Mouse (Mus musculus): ENCODE measurements around the gene Gatc. TPM values are rescaled to one million over a fixed set of nuclear protein-coding genes. Genes with fewer than 3 reads are reported as not detected.
A peak's percentile ranks its signal among the peaks of the same experiment; 100 is the strongest.
"Not testable (repeated sequence)": the region's sequence is repeated elsewhere in the genome, so short reads cannot be mapped to it uniquely, and the experiment has no call there.

Gene Gatc
- 22.8 and 25.8 TPM in 2 replicates for polyA plus RNA-seq (2016; fragmentation: Nextera tagmentation; extraction: Ambion mirVana)

DNA sequence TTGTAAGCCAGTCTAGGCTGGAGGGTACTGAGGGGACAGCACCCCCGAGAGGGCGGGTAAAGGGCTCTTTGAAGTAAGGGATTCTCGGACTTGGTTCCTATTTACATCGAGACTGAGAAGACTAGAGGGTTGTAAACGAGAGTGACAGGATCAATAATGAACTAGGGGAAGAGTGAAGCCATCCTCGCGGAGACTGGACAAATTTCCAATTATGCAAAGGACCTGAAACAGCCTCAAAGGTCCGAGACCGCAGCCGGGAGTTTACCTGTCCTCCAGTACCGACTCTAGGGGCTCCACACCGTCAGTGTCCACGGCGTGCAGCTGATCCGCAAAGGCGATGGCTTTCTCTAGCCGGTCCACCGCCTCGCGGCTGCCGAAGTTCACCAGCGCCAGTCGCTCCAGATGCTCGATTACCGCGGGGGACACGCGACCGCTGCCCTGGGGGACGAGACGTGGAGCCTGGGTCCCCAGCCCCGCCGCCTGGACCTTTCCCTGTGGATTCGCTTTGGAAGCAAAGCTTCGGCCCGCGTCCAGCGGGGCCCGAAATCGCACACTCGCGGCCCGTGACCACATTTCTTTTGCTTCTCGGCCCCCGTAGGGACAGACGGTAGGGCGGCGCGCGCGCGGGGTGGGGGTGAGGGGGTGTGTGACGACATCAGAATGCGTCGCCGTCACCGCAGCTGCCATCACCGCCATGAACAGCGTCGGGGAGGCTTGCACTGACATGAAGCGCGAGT lies at the start of gene Gatc, which contains the start of gene Triap1:
Gatc (minus strand) TSS at position 602 of the 737 bp plus-strand sequence.
Triap1 (plus strand) TSS at position 649 of the 737 bp plus-strand sequence.
- DNase-seq (ENCODE audit: low spot score), result peak; percentile 94
- peak within 1 kb of the TSS; percentile 87 for H3K4me3 ChIP-seq
- H3K9me3 ChIP-seq, result no peaks in the 10 kb centered on the region
- peak within 1 kb of the TSS; percentile 95 for H3K27ac ChIP-seq
- WGBS, result under 1% methylated on average over 62 of the region's 62 CpGs
- peaks cover 50% of the 10 kb centered on the region for H3K36me3 ChIP-seq
- H3K4me1 ChIP-seq, result peaks cover 16% of the 10 kb centered on the region
- no peaks in the 10 kb centered on the region for H3K27me3 ChIP-seq (ENCODE audit: insufficient read depth, poor library complexity, severe bottlenecking)

DNA sequence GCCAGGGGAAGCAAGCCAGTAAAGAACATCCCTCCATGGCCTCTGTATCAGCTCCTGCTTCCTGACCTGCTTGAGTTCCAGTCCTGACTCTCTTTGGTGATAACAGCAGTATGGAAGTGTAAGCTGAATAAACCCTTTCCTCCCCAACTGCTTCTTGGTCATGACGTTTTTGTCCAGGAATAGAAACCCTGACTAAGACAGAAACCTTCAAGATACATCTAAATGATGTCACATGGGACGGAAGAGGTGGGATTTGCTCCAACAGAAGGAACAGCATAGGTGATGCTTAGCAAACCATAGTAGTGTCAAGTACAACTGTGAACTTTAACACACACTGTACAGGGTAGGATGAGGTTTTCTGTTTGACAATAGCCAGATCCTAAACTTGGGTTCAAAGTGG lies 37.9 kb upstream of the Gatc start:
- 50% methylated on average over 2 of the region's 2 CpGs for WGBS

DNA sequence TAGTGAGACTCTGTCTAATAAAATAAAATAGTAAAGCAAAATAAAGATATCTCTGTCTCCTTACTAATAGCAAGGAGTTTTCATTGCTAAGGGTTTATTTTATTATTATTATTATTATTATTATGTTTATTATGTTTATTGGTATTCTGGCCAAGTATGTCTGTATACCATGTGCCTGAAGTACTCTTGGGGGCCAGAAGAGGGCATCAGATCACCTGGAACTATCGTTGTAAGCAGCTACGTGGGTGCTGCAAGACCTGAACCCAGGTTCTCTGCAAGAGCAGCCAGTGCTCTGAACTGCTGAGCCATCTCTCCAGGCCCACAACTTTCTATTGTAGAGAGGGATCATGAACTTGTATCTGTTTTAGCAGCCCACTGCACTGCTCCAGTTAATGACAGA lies 34.5 kb upstream of the Gatc start:
- H3K9me3 ChIP-seq, result no peaks in the 10 kb centered on the region

More for the DNA sequence above, 37.9 kb upstream of the Gatc start:
- H3K4me3 ChIP-seq; H3K4me1 ChIP-seq; H3K9me3 ChIP-seq; H3K27ac ChIP-seq; H3K27me3 ChIP-seq (ENCODE audit: insufficient read depth, poor library complexity, severe bottlenecking); DNase-seq (ENCODE audit: low spot score); H3K36me3 ChIP-seq: not testable (repeated sequence)

DNA sequence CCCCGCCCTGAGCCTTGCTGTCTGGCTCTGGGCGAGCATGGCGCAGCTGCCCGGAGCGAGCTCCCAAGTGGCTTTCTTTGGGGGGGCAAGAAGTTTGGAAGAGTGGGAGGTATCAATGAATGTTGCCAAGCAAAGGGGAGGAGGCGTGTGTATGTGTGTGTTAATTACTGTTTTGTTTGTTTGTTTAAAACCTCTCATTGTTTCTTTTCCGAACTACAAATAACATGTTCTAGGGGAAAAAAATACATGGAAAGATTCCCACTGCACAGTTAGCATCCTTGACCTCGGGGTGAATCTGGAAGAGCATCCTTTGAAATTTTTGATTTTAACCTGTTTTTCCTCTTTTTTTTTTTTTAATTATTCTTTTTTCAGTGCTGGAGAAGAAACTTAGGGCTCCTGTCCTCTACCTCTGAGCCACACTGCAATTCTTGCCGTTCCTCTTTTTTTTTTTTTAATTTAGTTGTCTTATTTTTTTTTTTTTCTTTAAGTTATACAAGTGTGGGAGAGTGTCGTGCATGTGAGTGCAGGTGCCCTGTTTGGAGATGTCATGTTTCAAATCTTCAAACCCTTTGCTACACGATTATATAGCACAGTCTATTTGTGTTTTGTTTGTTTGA lies 33.3 kb upstream of the Gatc start:
- WGBS, result 22% methylated on average over 11 of the region's 11 CpGs
- peak overlapping the region; percentile 81 for H3K27ac ChIP-seq

More for the DNA sequence above, 34.5 kb upstream of the Gatc start:
- H3K36me3 ChIP-seq, result no peaks in the 10 kb centered on the region
- peaks cover 11% of the 10 kb centered on the region; the same call in 1 of the 2 replicates for H3K27me3 ChIP-seq (ENCODE audit: insufficient read depth, poor library complexity, severe bottlenecking)
- WGBS, result 68% methylated on average over 2 of the region's 2 CpGs
- H3K4me3 ChIP-seq, result no peak overlapping the region
- no peak overlapping the region for H3K27ac ChIP-seq
- peaks cover 7% of the 10 kb centered on the region for H3K4me1 ChIP-seq
- DNase-seq (ENCODE audit: low spot score), result no peak

DNA sequence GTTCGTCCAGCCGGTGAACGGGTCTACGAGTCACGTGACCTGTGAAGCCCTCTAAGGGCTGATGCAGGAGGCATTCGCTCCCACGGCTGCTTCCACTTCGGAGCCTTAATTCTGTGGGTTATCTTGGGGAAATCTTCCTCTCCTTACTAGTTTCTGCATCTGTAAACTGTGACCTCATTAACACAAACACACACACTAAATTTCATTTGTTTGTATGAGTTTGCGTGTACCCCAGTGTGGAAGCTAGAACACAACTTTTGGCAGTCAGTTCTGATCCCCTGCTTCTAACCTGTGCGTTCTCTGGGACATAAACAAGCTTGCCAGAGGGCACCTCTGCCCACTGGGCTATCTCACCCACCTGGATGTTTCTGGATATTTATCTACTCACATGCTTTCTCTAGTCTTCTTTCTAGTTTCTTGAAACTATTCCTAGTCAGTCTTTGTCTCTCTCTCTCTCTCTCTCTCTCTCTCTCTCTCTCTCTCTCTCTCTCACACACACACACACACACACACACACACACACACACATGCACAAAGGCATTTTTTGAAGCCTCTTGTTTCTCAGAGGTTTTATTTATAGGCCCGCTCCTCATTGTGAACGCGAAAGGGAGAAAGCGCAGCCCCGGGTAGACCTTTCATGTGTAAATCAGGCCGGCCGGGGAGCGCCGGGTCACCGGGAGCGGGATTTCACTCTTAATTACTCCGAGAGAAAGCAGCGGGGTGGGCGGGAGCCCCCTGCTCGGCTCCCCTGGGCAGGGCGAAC lies 32.6 kb upstream of the Gatc start:
- Histone ChIP-seq H3K27ac (peak overlapping the region; percentile 81), H3K4me1 (peaks cover 7% of the 10 kb centered on the region), H3K9me3 (no peaks in the 10 kb centered on the region), H3K36me3 (no peaks in the 10 kb centered on the region), H3K27me3 (ENCODE audit: insufficient read depth, poor library complexity, severe bottlenecking) (peaks cover 11% of the 10 kb centered on the region; the same call in 1 of the 2 replicates), H3K4me3 (peak overlapping the region; percentile 58)
- DNase-seq (ENCODE audit: low spot score), result no peak
- 18% methylated on average over 26 of the region's 26 CpGs for WGBS

More for the DNA sequence above, 33.3 kb upstream of the Gatc start:
- H3K4me1 ChIP-seq, result peaks cover 7% of the 10 kb centered on the region
- DNase-seq (ENCODE audit: low spot score), result no peak
- peaks cover 11% of the 10 kb centered on the region; the same call in 1 of the 2 replicates for H3K27me3 ChIP-seq (ENCODE audit: insufficient read depth, poor library complexity, severe bottlenecking)
- H3K36me3 ChIP-seq, result no peaks in the 10 kb centered on the region
- H3K9me3 ChIP-seq, result no peaks in the 10 kb centered on the region
- peak overlapping the region; percentile 58 for H3K4me3 ChIP-seq

DNA sequence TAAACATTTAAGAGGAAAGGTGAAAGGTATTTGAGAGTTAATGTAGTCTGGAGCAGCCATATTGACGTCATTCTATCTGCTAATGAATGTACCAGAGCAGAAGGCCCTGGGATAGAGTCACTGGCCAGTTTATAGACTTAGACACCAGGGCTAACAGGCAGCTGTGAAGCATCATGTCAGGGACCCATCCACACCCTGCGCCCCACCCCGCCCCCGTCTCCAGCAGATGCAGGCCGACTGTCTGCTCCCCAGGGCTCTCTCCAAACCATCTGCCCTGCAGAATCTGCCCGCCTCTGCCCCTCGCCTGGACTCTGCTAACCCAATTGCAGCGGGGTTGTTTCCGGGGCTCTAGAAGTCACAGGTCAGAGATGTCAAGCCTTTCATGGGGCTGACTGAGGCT lies 30.8 kb upstream of the Gatc start:
- Histone ChIP-seq H3K4me1 (peaks cover 7% of the 10 kb centered on the region), H3K27me3 (ENCODE audit: insufficient read depth, poor library complexity, severe bottlenecking) (peaks cover 11% of the 10 kb centered on the region; the same call in 1 of the 2 replicates), H3K27ac (no peak overlapping the region), H3K9me3 (no peaks in the 10 kb centered on the region), H3K36me3 (no peaks in the 10 kb centered on the region), H3K4me3 (no peak overlapping the region)
- DNase-seq (ENCODE audit: low spot score), result no peak
- WGBS, result 39% methylated on average over 9 of the region's 9 CpGs

DNA sequence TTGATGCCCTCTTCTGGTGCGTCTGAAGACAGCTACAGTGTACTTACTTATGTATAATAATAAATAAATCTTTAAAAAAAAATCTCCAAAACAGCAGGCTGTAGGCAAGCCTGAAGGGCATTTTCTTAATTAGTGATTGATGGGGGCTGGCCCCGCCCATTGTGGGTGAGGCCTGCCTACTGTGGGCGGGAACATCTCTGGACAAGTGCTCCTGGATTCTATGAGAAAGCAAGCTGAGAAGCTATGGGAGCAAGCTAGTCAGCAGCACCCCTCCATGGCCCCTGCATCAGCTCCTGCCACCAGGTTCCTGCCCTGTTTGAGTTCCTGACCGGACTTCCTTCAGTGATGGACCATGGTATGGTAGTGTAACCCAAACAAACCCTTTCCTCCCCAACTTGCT lies 23.8 kb upstream of the Gatc start:
- no peaks in the 10 kb centered on the region; the same call in 1 of the 2 replicates for H3K4me1 ChIP-seq
- WGBS, result 78% methylated on average over 4 of the region's 4 CpGs
- no peaks in the 10 kb centered on the region for H3K36me3 ChIP-seq
- peaks cover 4% of the 10 kb centered on the region; the same call in 1 of the 2 replicates for H3K27me3 ChIP-seq (ENCODE audit: insufficient read depth, poor library complexity, severe bottlenecking)
- H3K27ac ChIP-seq, result no peak overlapping the region
- H3K9me3 ChIP-seq, result no peaks in the 10 kb centered on the region
- DNase-seq (ENCODE audit: low spot score), result no peak
- H3K4me3 ChIP-seq, result no peak overlapping the region

DNA sequence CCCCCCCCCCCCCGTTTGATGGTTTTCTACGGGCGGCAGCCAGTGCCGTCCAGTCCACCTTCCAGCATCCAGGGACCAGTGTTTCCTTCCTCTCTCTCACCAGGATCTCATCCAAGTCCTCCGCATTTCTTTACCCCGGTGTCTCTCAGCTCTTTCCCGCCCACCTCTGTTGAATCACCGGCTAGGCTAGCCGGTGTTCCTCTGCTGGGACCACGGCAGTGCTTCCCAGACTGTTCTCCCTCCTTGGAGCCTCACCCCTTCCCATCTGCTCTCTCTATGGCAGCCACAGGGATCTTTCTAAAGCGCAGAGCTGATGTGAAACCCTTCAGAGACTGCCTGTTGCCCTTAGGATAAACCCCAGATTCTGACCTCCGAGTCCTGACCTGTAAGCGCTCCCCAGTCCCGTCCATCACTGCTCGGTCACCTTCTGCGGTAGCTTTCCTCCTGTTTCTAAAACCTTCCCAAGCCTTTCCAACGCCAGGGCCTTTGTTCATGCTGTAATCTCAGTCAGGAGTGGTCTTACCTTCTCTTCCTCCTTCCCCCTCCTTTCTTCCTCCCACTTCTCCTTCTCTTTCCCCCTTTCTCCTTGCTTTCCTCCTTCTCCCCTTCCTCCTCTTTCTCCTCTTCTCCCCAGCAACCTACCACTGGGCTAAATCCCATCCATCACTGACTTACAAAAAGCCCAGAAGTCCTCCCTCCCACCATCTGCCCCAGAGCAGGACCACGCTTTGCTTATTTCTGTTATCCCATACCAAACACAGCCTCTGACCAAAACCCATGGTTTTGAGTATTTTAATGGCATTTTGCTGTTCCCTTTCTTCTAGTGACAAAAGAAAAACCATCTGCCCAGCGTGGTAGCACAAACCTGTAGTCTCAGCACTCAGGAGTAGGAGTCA lies 22.1 kb upstream of the Gatc start:
- WGBS, result 21% methylated on average over 19 of the region's 19 CpGs
- H3K27me3 ChIP-seq (ENCODE audit: insufficient read depth, poor library complexity, severe bottlenecking), result peaks cover 4% of the 10 kb centered on the region; the same call in 1 of the 2 replicates
- H3K4me3 ChIP-seq, result no peak overlapping the region
- no peaks in the 10 kb centered on the region for H3K36me3 ChIP-seq
- H3K4me1 ChIP-seq, result no peaks in the 10 kb centered on the region; the same call in 1 of the 2 replicates
- no peaks in the 10 kb centered on the region for H3K9me3 ChIP-seq
- 0 out of 2 replicates have a peak overlapping the region, but pooled peaks have one; percentile 11 for H3K27ac ChIP-seq
- DNase-seq (ENCODE audit: low spot score), result no peak

DNA sequence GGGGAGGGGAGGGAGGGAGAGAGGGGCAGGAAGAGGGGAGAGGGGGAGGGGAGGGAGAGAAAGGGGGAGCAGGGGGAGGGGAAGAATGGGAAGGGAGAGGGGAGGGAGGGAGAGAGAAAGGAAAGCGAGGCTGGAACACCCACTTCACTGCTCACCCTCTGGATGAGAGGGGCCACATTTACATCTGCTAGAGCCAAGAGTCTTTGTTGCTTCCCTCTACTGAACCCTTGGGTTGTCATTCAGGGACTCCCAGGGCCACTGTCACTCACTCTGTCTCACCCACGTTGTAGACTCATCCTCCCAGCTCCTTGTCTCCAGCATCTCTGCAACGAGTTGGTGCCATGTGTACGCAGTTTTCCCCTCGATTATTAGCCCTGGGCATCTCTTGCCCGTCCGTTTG lies 21.2 kb upstream of the Gatc start:
- Histone ChIP-seq H3K27me3 (ENCODE audit: insufficient read depth, poor library complexity, severe bottlenecking) (peaks cover 4% of the 10 kb centered on the region; the same call in 1 of the 2 replicates), H3K4me3 (no peak overlapping the region), H3K4me1 (no peaks in the 10 kb centered on the region; the same call in 1 of the 2 replicates), H3K36me3 (no peaks in the 10 kb centered on the region), H3K27ac (no peak overlapping the region), H3K9me3 (no peaks in the 10 kb centered on the region)
- no peak for DNase-seq (ENCODE audit: low spot score)
- 28% methylated on average over 7 of the region's 7 CpGs for WGBS

DNA sequence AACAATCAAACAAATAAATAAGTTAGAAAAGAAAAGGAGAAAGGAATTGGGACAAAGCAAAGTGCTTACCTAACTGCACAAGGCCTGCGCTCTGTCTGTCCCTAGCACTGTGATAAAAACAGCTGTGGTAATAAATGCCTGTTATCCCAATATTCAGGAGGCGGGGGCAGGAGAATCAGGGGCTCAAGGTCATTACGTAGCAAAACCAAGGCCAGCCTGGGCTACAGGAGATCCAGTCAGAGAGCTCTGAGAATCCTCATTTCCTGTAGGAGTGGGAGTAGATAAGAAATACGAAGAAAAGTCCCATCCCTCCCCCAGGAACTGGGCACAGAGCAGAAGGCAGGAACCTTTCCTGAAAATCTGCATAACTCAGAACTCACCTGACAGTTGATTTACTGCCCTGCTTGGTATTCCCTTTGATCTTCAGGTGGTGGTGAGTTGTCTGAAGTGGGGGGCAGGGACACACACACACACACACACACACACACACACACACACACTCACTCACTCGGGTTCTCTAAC lies 18.9 kb upstream of the Gatc start:
- peaks cover 8% of the 10 kb centered on the region; the same call in 1 of the 2 replicates for H3K27me3 ChIP-seq (ENCODE audit: insufficient read depth, poor library complexity, severe bottlenecking)
- DNase-seq (ENCODE audit: low spot score), result no peak
- 55% methylated on average over 5 of the region's 5 CpGs for WGBS
- H3K4me3 ChIP-seq, result no peak overlapping the region
- H3K36me3 ChIP-seq, result no peaks in the 10 kb centered on the region
- no peaks in the 10 kb centered on the region; the same call in 1 of the 2 replicates for H3K4me1 ChIP-seq
- H3K9me3 ChIP-seq, result no peaks in the 10 kb centered on the region
- H3K27ac ChIP-seq, result no peak overlapping the region

DNA sequence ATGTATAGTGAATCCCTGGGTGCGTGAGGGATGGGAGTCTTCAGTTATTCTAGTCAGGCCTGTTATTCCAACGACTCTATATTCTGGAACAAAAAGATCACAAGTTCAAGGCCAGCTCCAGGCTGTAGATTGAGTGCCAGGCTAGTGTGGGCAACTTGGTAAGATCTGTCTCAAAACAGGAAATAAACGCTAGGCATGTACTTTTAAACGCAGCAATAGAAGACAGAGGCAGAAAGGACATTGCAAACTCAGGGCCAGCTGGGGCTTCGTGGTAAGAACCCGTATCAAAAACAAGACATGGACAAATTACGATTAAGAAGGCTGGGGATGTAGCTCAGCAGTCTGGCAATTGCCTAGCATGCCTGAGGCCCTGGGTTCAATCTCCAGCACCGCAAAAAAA lies 18.5 kb upstream of the Gatc start:
- Histone ChIP-seq H3K27ac (peak overlapping the region; percentile 37; the same call in 1 of the 2 replicates), H3K27me3 (ENCODE audit: insufficient read depth, poor library complexity, severe bottlenecking) (peaks cover 8% of the 10 kb centered on the region; the same call in 1 of the 2 replicates), H3K4me1 (no peaks in the 10 kb centered on the region; the same call in 1 of the 2 replicates), H3K4me3 (no peak overlapping the region), H3K36me3 (no peaks in the 10 kb centered on the region), H3K9me3 (no peaks in the 10 kb centered on the region)
- DNase-seq (ENCODE audit: low spot score), result no peak
- 81% methylated on average over 8 of the region's 8 CpGs for WGBS
